Mouse (Mus musculus) frontal cortex, postnatal 36 days (tissue): ENCODE results near the gene Fgf23.

Experiments used
- DNase-seq, 2 experiments: peaks; one replicate each; pipeline ENCODE4 v3.0.0; 2022; ENCODE audit warnings: low spot score in 2 of 2

Fgf23 gene

GRCm38 (mm10) chr6:127114753-127115456 lies 42.2 kb downstream of the Fgf23 start:
- DNase-seq: no peak

- no peak for DNase-seq
These were observed 49.6 kb downstream of the Fgf23 start for GRCm38 (mm10) chr6:127122221-127122806.

GRCm38 (mm10) chr6:127122996-127123395 lies 50.3 kb downstream of the Fgf23 start:
- no peak for DNase-seq

- no peak for DNase-seq
These were observed 50.8 kb downstream of the Fgf23 start for GRCm38 (mm10) chr6:127123506-127123905.

DNA sequence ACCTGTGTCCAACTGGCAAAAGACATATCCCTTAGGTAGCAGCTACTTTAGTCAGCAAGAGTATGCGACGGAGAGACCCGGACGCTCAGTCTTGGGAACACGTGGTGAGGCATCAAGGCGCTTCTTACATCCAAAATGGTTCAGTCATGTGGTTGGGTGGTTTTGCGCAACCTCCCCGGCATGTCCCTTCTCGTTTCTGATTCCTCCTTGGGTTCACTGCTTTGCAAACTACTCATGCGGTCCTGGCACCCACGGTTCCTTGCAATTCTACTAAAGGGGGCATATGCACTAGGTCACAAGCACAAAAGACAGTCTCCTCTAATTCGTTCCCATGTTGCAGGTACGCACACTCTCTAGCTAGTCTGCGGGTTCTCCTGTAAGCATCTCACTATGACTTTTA lies 57.0 kb downstream of the Fgf23 start:
- DNase-seq: no peak

DNA sequence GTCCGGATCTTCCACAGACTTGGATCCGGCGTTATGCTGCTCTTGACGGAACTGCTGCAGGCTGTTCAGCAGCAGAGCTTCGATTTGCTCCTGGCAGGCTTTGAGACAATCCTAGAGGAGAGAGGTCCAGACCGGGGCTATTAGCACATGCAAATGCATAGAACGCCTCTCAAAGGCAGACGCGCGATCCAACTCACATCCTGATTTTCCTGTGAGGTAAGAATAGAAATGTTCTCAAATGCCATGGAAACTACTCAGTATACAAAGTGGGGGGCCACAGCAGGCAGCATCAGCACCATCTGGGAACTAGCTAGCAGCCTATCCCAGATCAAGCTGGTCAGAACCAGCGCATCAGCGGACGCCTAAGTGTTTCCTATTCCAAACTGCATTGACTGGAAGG lies 57.7 kb downstream of the Fgf23 start:
- DNase-seq: peak in 1 of 2 experiments; percentile 28
